9 mouse cellular contexts compared by ENCODE assay signal in genomic region chr13:96542901-96543891, GRCm38 (mm10). TPM values are rescaled to one million over a fixed set of nuclear protein-coding genes. Genes with fewer than 3 reads are reported as not detected.
DNase-seq lines count a peak whose midpoint lies in the region; ATAC-seq and TF ChIP-seq lines count a peak whose summit lies in the region.
"Had no signal": no experiment of that assay in that cellular context is flagged by ENCODE, and none has a peak within 500 bp of the region (broad histone marks: within the 10 kb centered on the region; RNA-seq: fewer than 3 reads in every experiment).

No protein-coding gene starts in this region.

- peak overlapping the region; percentile 64 for H3K4me2 ChIP-seq in embryonic facial prominence, embryonic 14.5 days (ENCODE audit: low read depth, low read length)
- peak overlapping the region; percentile 64 for H3K4me2 ChIP-seq in heart, embryonic 16.5 days (ENCODE audit: low read depth, low read length)

- in situ Hi-C loops in ES-E14 (cut with MboI; ENCODE audit: low sequenced_read_pairs in 2 of 2, unreplicated experiment in 2 of 2) = no loop called here

- H3K4me3 ChIP-seq in heart, adult 2 months = peak overlapping the region; percentile 82
- H3K4me3 ChIP-seq in ES-E14 (ENCODE audit: insufficient read depth in 1 of 2, low read depth in 1 of 2, low read length in 2 of 2, poor library complexity in 1 of 2, severe bottlenecking in 1 of 2) = peak overlapping the region; percentile 70 to 94
- peak overlapping the region; percentile 99 for H3K4me3 ChIP-seq in embryonic facial prominence, embryonic 14.5 days (ENCODE audit: low read depth, low read length)
- peak overlapping the region; percentile 85 for H3K4me3 ChIP-seq in heart, embryonic 16.5 days (ENCODE audit: low read length)

- intact Hi-C loops in heart, adult 2 months (cut with DNase I) = loop anchor here (2.0 to 5.0 kb wide), 4 partner anchors 32 to 156 kb away; partner anchors contain the start of gene Poc5

- H3K27me3 ChIP-seq in heart, adult 2 months (ENCODE audit: control insufficient read depth, insufficient read depth, low read length) = no peaks in the 10 kb centered on the region
- H3K27me3 ChIP-seq in embryonic facial prominence, embryonic 14.5 days (replicated peaks; ENCODE audit: control insufficient read depth, insufficient read depth, low read length) = no peaks in the 10 kb centered on the region
- H3K27me3 ChIP-seq in heart, embryonic 16.5 days (ENCODE audit: control insufficient read depth, insufficient read depth, low read length) = no peaks in the 10 kb centered on the region

- peak overlapping the region; percentile 95 for H3K27ac ChIP-seq in heart, adult 2 months
- peak overlapping the region; percentile 1; the same call in 1 of the 2 replicates for H3K27ac ChIP-seq in ES-E14 (ENCODE audit: insufficient read depth, low read depth, low read length, poor library complexity, severe bottlenecking)
- peak overlapping the region; percentile 94 for H3K27ac ChIP-seq in embryonic facial prominence, embryonic 14.5 days (replicated peaks; ENCODE audit: low read depth, low read length)
- H3K27ac ChIP-seq in heart, embryonic 16.5 days (ENCODE audit: low read length) = peak overlapping the region; percentile 95

- WGBS in heart, adult 2 months = under 1% methylated on average over 73 of the region's 73 CpGs
- WGBS in embryonic facial prominence, embryonic 14.5 days = under 1% methylated on average over 14 of the region's 73 CpGs
- WGBS in heart, embryonic 16.5 days = under 1% methylated on average over 72 of the region's 73 CpGs

- ATAC-seq in embryonic facial prominence, embryonic 14.5 days (ENCODE audit: low read depth) = peak; percentile 71
- peak; percentile 53 for ATAC-seq in heart, embryonic 16.5 days (replicated peaks; ENCODE audit: extremely low read depth, insufficient read depth, low FRiP score)

- no peaks in the 10 kb centered on the region for H3K9me3 ChIP-seq in ES-E14 (ENCODE audit: control insufficient read depth, insufficient read depth, low read depth, low read length)
- H3K9me3 ChIP-seq in embryonic facial prominence, embryonic 14.5 days (ENCODE audit: control insufficient read depth, low read length) = no peaks in the 10 kb centered on the region
- H3K9me3 ChIP-seq in heart, embryonic 16.5 days (replicated peaks; ENCODE audit: control insufficient read depth, low read length) = no peaks in the 10 kb centered on the region

- H3K79me2 ChIP-seq in heart, adult 2 months (replicated peaks; ENCODE audit: control insufficient read depth, insufficient read depth, low read length) = peaks cover 3% of the 10 kb centered on the region

- H3K9ac ChIP-seq in heart, adult 2 months (ENCODE audit: low read depth, low read length) = peak overlapping the region; percentile 94
- peak overlapping the region; percentile 79 for H3K9ac ChIP-seq in ES-E14 (ENCODE audit: insufficient read depth, low read depth, low read length, poor library complexity, severe bottlenecking)
- H3K9ac ChIP-seq in embryonic facial prominence, embryonic 14.5 days (ENCODE audit: low read depth, low read length) = peak overlapping the region; percentile 95
- peak overlapping the region; percentile 94 for H3K9ac ChIP-seq in heart, embryonic 16.5 days (ENCODE audit: low read length)

- peaks cover 9% of the 10 kb centered on the region for H3K36me3 ChIP-seq in heart, adult 2 months (ENCODE audit: control insufficient read depth, insufficient read depth, low read length)
- no peaks in the 10 kb centered on the region for H3K36me3 ChIP-seq in ES-E14 (ENCODE audit: control insufficient read depth, insufficient read depth, low read length, poor library complexity, severe bottlenecking)
- no peaks in the 10 kb centered on the region for H3K36me3 ChIP-seq in embryonic facial prominence, embryonic 14.5 days (ENCODE audit: control insufficient read depth, insufficient read depth, low read length)
- H3K36me3 ChIP-seq in heart, embryonic 16.5 days (ENCODE audit: control insufficient read depth, insufficient read depth) = no peaks in the 10 kb centered on the region

- H3K4me1 ChIP-seq in heart, adult 2 months (ENCODE audit: control insufficient read depth, insufficient read depth, low read length) = peaks cover 2% of the 10 kb centered on the region; the same call in 1 of the 2 replicates
- H3K4me1 ChIP-seq in ES-E14 (ENCODE audit: control insufficient read depth in 2 of 2, insufficient read depth in 2 of 2, low read length in 2 of 2, poor library complexity in 1 of 2) = peaks cover 0 to 6% of the 10 kb centered on the region in 2 experiments; a peak in 1 of 4 replicates
- H3K4me1 ChIP-seq in embryonic facial prominence, embryonic 14.5 days (ENCODE audit: control insufficient read depth, insufficient read depth, low read length) = peaks cover 7% of the 10 kb centered on the region; the same call in 1 of the 2 replicates
- H3K4me1 ChIP-seq in heart, embryonic 16.5 days (ENCODE audit: control insufficient read depth, insufficient read depth, low read length) = peaks cover 8% of the 10 kb centered on the region

- TF ChIP-seq POLR2A in heart, adult 2 months (IDR thresholded peaks at IDR 0.05; ENCODE audit: insufficient read depth, low read depth, low read length) = no peak

- no peak for TF ChIP-seq EP300 in heart, adult 2 months (IDR thresholded peaks at IDR 0.05; ENCODE audit: insufficient read depth, low read depth, low read length)

- no peak for TF ChIP-seq CTCF in heart, adult 2 months (IDR thresholded peaks at IDR 0.05)

- DNase-seq in heart, adult 2 months = peak in 1 of 2 experiments; percentile 70
- no peak for DNase-seq in heart, postnatal 4 days
- DNase-seq in ES-E14 (ENCODE audit: low read depth, low spot score) = peak; percentile 30
- DNase-seq in embryonic facial prominence, embryonic 14.5 days (ENCODE audit: low spot score) = peak; percentile 39
- DNase-seq in layer of hippocampus, postnatal 14 days (ENCODE audit: low spot score in 2 of 2) = peak; percentile 24 to 48
- DNase-seq in mesoderm, embryonic 11.5 days (ENCODE audit: low read depth, low spot score) = peak; percentile 25
- DNase-seq in testis, postnatal 10 days (ENCODE audit: low spot score) = peak; percentile 74

TF ChIP-seq in ES-E14, 5 proteins besides CTCF, POLR2A, EP300 and RAD21:
- TF ChIP-seq HCFC1 (IDR thresholded peaks at IDR 0.05; ENCODE audit: borderline replicate concordance, insufficient read depth, low read length) = no peak

RNA-seq across cellular contexts. Expression of gene Col4a3bp, which starts 0.8 kb away (rescaled TPM):
- 10 to 100 TPM; 33.3 to 39.8 TPM for total RNA-seq in heart, adult 2 months (2021)
- 7.1 and 21.7 TPM in 2 replicates for polyA plus RNA-seq in heart, adult 2 months (2012; rRNA removed)
- total RNA-seq in heart, postnatal 4 days (2021) = 10 to 100 TPM; 36.8 to 37.7 TPM
- 21.8 and 23.6 TPM in 2 replicates for total RNA-seq in ES-E14 (2012; rRNA removed)
- 10.2 and 10.8 TPM in 2 replicates for polyA plus RNA-seq in embryonic facial prominence, embryonic 14.5 days (2014; fragmentation: Nextera tagmentation; extraction: Ambion mirVana)
- polyA plus RNA-seq in heart, embryonic 16.5 days (2015; fragmentation: Nextera tagmentation; extraction: Ambion mirVana) = 8.7 and 9.1 TPM in 2 replicates
- total RNA-seq in layer of hippocampus, postnatal 14 days (2021) = 10 to 100 TPM; 56.8 to 57.5 TPM

RNA-seq across cellular contexts. Expression of gene Polk, which starts 0.8 kb away (rescaled TPM):
- 1 to 10 TPM; 4.1 to 5.2 TPM for total RNA-seq in heart, adult 2 months (2021)
- polyA plus RNA-seq in heart, adult 2 months (2012; rRNA removed) = 1.1 and 2.1 TPM in 2 replicates
- total RNA-seq in heart, postnatal 4 days (2021) = 1 to 10 TPM; 5.5 to 7.8 TPM
- total RNA-seq in ES-E14 (2012; rRNA removed) = 23.7 and 26.3 TPM in 2 replicates
- 10.1 and 10.7 TPM in 2 replicates for polyA plus RNA-seq in embryonic facial prominence, embryonic 14.5 days (2014; fragmentation: Nextera tagmentation; extraction: Ambion mirVana)
- 6.5 and 7.3 TPM in 2 replicates for polyA plus RNA-seq in heart, embryonic 16.5 days (2015; fragmentation: Nextera tagmentation; extraction: Ambion mirVana)
- 10 to 100 TPM; 10.4 to 11.4 TPM for total RNA-seq in layer of hippocampus, postnatal 14 days (2021)

RNA-seq across cellular contexts. Expression of gene Gm17622, which starts 52.7 kb away (rescaled TPM):
- not detected for total RNA-seq in heart, adult 2 months (2021)
- polyA plus RNA-seq in heart, adult 2 months (2012; rRNA removed) = not detected in 2 replicates
- not detected for total RNA-seq in heart, postnatal 4 days (2021)
- total RNA-seq in ES-E14 (2012; rRNA removed) = not detected in 2 replicates
- not detected in 2 replicates for polyA plus RNA-seq in embryonic facial prominence, embryonic 14.5 days (2014; fragmentation: Nextera tagmentation; extraction: Ambion mirVana)
- not detected in 2 replicates for polyA plus RNA-seq in heart, embryonic 16.5 days (2015; fragmentation: Nextera tagmentation; extraction: Ambion mirVana)
- not detected for total RNA-seq in layer of hippocampus, postnatal 14 days (2021)
- total RNA-seq: neutrophil, adult 5-6 weeks had no signal

Comparison
In these comparisons a context has a peak if more than half of its experiments do, and no peak if none do; other contexts are left out.
1. H3K27ac ChIP-seq: peak in every context shown above with its lines; median percentile 95 in heart, adult 2 months; 95 in heart, embryonic 16.5 days; 94 in embryonic facial prominence, embryonic 14.5 days; 1 in ES-E14.